Mouse (Mus musculus): ENCODE data around the gene Zmat1.

DNA sequence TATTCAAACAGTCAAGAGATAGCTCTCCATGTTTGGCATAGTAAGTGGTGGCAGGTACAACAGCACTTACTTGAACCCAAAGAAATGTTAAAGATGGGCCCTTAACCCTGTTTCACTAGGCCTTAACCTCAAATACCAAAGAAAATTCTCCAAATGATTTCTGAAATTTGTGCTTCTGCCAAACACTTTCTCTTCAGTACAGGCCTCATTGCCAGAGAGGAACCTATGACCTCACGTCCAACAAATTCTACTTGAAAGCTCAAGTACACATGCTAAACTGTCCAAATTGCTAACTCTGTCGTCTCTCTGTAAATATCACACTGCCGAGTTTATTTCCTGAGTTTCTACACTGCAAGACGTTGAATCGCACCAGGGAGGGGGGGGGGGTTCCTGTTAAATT, 988 bp downstream of the Zmat1 start:
- TF ChIP-seq POLR2A (IDR thresholded peaks at IDR 0.05; ENCODE audit: insufficient read depth, low read depth, low read length) (no peak), CTCF (IDR thresholded peaks at IDR 0.05; ENCODE audit: insufficient read depth, low read depth, low read length) (no peak)
